Mouse (Mus musculus) heart, adult 2 months (tissue): ENCODE measurements around the gene Ankrd33b. TPM values are rescaled to one million over a fixed set of nuclear protein-coding genes. Genes with fewer than 3 reads are reported as not detected.

Experiments
- DNase-seq, 2 experiments: peaks; one replicate each; pipeline ENCODE4 v3.0.0; 2021
- H3K27ac ChIP-seq: fragments of 200-600 bp; 2 replicates; pipeline ENCODE4 v1.8.1; 2022
- H3K27me3 ChIP-seq: fragments of 200-500 bp; 2 replicates; pipeline ENCODE4 v1.6.1; 2012; ENCODE audit warnings: mild to moderate bottlenecking, low read length, inconsistent platforms, mixed read lengths; ENCODE audit not compliant: control insufficient read depth, insufficient read depth
- H3K36me3 ChIP-seq: fragments of 200-500 bp; 2 replicates; pipeline ENCODE4 v1.6.1; 2012; ENCODE audit warnings: low read length, inconsistent platforms; ENCODE audit not compliant: control insufficient read depth, insufficient read depth
- H3K4me1 ChIP-seq: fragments of 200-500 bp; 2 replicates; pipeline ENCODE4 v1.6.1; 2011; ENCODE audit warnings: low read length; ENCODE audit not compliant: control insufficient read depth, insufficient read depth
- H3K4me3 ChIP-seq: fragments of 200-600 bp; 2 replicates; pipeline ENCODE4 v1.8.1; 2022
- H3K79me2 ChIP-seq: fragments of 200-500 bp; replicated peaks from 2 replicates; pipeline ENCODE4 v1.6.1; 2012; ENCODE audit warnings: mild to moderate bottlenecking, inconsistent platforms, low read length, moderate library complexity, mixed read lengths; ENCODE audit not compliant: control insufficient read depth, insufficient read depth
- H3K9ac ChIP-seq: fragments of 200-500 bp; 2 replicates; pipeline ENCODE4 v1.6.1; 2012; ENCODE audit warnings: low read depth, mild to moderate bottlenecking, control low read depth, inconsistent platforms, low read length, mixed read lengths
- CTCF ChIP-seq: fragments of 200-600 bp; IDR thresholded peaks from 2 replicates; pipeline ENCODE4 v1.8.1; 2022; ENCODE audit warnings: antibody characterized with exemption, mild to moderate bottlenecking, moderate library complexity
- EP300 ChIP-seq: fragments of 200-500 bp; IDR thresholded peaks from 2 replicates; pipeline ENCODE4 v1.6.1; 2011; ENCODE audit warnings: low read depth, low read length, control low read depth; ENCODE audit not compliant: insufficient read depth
- POLR2A ChIP-seq: fragments of 200-500 bp; IDR thresholded peaks from 2 replicates; pipeline ENCODE4 v1.6.1; 2011; ENCODE audit warnings: mild to moderate bottlenecking, low read depth, low read length, control low read depth; ENCODE audit not compliant: insufficient read depth
- WGBS: fragments of 180-500 bp; shearing (Covaris S2); methylation state at CpG from one replicate; pipeline ENCODE4 v1.1.7; 2018; 5-methylcytosine and 5-hydroxymethylcytosine counted together
- intact Hi-C: fragments of 180-260 bp; cut with DNase I; formaldehyde crosslinking; loops from one replicate; pipeline ENCODE4 v1.15.1; 2025
- long read RNA-seq: library from polyadenylated mRNA; stranded (forward); transcript quantifications from one replicate; pipeline ENCODE4 v2.0.0, GENCODE M21; 2021
- polyA plus RNA-seq: library from polyadenylated mRNA; depleted of rRNA; stranded (reverse); fragments of >200 nt; gene quantifications from 2 replicates; pipeline ENCODE4 v1.2.3, GENCODE M21; 2012; rRNA removed
- total RNA-seq, 2 experiments: library from RNA; stranded (reverse); gene quantifications; 2 replicates each; pipeline ENCODE4 v1.2.3; 2021

Gene Ankrd33b
- total RNA-seq = 10 to 100 TPM; 28.6 to 32.8 TPM
- polyA plus RNA-seq = 7.8 and 16.5 TPM in 2 replicates
- long read RNA-seq, full-length matches to known transcripts = 7 of 13 reads
- long read RNA-seq, partial matches to known transcripts = 2 of 13 reads
- long read RNA-seq, other reads (novel, unspliced or antisense) = 4 of 13 reads

DNA sequence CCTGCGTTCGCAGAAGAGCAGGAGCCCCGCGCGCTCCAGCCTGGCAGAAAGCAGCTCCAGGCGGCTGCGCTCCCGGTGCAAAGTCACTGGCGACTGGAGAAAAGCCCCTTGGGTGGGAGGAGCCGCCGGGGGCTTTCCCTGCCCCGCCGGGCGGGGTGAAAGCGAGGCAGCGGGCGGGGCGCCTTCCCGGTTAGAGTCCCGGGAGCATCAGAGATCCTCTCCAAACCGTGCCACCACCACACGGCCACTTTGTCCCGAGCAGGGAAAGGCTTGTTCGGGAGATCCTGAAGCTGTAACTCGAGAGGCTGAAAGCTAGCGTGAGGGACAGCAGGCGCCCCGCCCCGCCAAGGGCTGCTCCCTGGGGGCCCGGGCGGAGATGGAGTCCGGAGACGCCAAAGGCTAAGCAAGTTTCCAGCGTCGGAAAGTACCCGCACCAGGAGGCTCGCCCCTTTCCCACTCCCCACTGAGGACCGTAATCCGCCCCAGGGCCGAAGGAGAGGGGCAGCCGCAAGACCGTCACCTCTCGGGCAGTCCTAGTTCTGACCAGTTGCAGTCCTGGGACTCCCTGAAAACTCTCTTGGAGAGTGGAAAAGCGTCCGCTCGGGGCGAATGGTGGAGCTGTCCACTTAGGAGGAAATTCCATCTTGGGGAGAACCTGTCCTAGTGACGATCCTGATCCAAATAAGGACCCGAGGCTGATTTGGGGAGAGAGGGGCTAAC is at the start of gene Ankrd33b:
TSS of gene Ankrd33b (minus strand) at position 246 of the 720 bp plus-strand sequence.
- intact Hi-C loops = loop anchor here (2.0 kb wide), 4 partner anchors 17 to 53 kb away; no protein-coding TSS in a partner anchor
- DNase-seq = peak; percentile 87 to 88
- 1% methylated on average over 48 of the region's 49 CpGs for WGBS

GRCm38 (mm10) chr15:31415181-31415580 is 47.7 kb upstream of the Ankrd33b start:
- Histone ChIP-seq H3K27ac (no peak overlapping the region; the same call in 1 of the 2 replicates), H3K4me3 (no peak overlapping the region), H3K9ac (no peak overlapping the region), H3K27me3 (no peaks in the 10 kb centered on the region), H3K36me3 (no peaks in the 10 kb centered on the region), H3K4me1 (peaks cover 6% of the 10 kb centered on the region), H3K79me2 (no peaks in the 10 kb centered on the region)
- WGBS = 24% methylated on average over 4 of the region's 4 CpGs
- intact Hi-C loops = no loop called here
- DNase-seq = no peak
- no peak for TF ChIP-seq CTCF
- no peak for TF ChIP-seq POLR2A
- no peak for TF ChIP-seq EP300

More for the DNA sequence above, at the start of gene Ankrd33b:
- H3K36me3 ChIP-seq = no peaks in the 10 kb centered on the region
- peak within 1 kb of the TSS; percentile 82 for H3K27ac ChIP-seq
- no peaks in the 10 kb centered on the region for H3K27me3 ChIP-seq
- H3K79me2 ChIP-seq = peaks cover 2% of the 10 kb centered on the region; the same call in 1 of the 2 replicates
- H3K9ac ChIP-seq = peak within 1 kb of the TSS; percentile 96
- TF ChIP-seq EP300 (0 out of 2 replicates have a peak, but pooled peaks have one; percentile 21), POLR2A (0 out of 2 replicates have a peak, but pooled peaks have one; percentile 52), CTCF (no peak)
- peaks cover 5% of the 10 kb centered on the region for H3K4me1 ChIP-seq
- H3K4me3 ChIP-seq = peak within 1 kb of the TSS; percentile 78

DNA sequence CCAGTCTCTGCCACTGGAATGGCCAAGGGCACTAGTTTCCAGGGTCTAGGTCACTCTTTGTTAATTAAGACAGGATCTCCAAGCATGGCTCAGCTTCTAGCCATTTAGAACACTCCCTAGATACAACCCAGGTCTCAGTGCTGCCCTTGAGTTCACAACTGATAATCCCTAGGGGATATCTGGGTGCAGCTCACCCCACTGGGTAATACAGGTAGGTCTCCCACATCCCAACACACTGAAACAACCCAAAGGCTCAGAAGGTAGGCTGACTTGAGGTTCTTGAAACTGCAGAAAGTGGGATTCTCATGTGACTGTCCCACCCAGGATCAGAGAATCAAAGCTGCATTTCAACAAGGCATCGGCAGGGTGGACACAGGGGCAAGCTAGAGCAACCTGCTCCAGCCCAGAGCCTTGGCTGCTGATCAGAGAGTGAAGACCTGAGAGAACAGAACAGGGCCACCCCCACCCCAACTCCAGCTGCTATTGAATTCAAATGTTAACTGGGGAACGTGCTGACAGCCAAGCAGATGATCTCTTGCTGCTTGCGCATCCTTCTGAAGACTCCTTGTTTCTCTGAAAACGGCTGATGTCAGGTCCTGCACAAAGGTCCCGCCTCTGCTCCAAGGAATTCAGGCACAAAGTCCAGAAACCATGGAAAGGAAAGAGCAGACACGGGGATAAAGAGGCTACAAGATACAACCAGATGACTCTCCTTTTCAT is 46.8 kb upstream of the Ankrd33b start:
- 68% methylated on average over 6 of the region's 6 CpGs for WGBS
- H3K4me1 ChIP-seq = peaks cover 6% of the 10 kb centered on the region
- no peaks in the 10 kb centered on the region for H3K27me3 ChIP-seq
- no peak overlapping the region for H3K4me3 ChIP-seq
- peak overlapping the region; percentile 23 for H3K27ac ChIP-seq
- TF ChIP-seq POLR2A (no peak), CTCF (no peak), EP300 (no peak)
- intact Hi-C loops = no loop called here
- H3K9ac ChIP-seq = no peak overlapping the region
- no peaks in the 10 kb centered on the region for H3K36me3 ChIP-seq
- DNase-seq = no peak
- H3K79me2 ChIP-seq = no peaks in the 10 kb centered on the region

DNA sequence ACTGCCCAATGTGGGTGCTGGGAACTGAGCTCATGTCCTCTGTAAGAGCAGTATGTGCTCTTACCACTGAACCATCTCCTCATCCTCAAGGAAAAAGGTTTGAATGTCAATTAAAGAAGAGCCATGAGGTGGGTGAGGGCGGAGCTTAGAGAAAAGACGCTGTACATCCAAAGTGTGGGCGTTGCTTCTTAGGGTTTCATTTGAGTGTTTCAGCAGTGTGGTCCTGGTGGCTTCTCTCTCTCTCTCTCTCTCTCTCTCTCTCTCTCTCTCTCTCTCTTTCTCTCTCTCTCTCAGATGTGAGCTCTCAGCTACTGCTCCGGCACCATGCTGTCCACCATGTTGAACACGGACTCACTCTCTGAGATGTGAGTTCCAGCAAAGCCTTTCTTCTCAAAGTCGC is 46.1 kb upstream of the Ankrd33b start:
- H3K79me2 ChIP-seq = no peaks in the 10 kb centered on the region
- H3K36me3 ChIP-seq = no peaks in the 10 kb centered on the region
- H3K4me1 ChIP-seq = peaks cover 6% of the 10 kb centered on the region
- H3K27me3 ChIP-seq = no peaks in the 10 kb centered on the region
- peak overlapping the region; percentile 42 for H3K27ac ChIP-seq
- DNase-seq = no peak
- WGBS = 94% methylated on average over 6 of the region's 6 CpGs
- intact Hi-C loops = loop anchor here (2.0 kb wide), 1 partner anchor 69 kb away; no protein-coding TSS in a partner anchor
- H3K9ac ChIP-seq = no peak overlapping the region
- TF ChIP-seq POLR2A (no peak), CTCF (no peak), EP300 (no peak)
- no peak overlapping the region for H3K4me3 ChIP-seq

DNA sequence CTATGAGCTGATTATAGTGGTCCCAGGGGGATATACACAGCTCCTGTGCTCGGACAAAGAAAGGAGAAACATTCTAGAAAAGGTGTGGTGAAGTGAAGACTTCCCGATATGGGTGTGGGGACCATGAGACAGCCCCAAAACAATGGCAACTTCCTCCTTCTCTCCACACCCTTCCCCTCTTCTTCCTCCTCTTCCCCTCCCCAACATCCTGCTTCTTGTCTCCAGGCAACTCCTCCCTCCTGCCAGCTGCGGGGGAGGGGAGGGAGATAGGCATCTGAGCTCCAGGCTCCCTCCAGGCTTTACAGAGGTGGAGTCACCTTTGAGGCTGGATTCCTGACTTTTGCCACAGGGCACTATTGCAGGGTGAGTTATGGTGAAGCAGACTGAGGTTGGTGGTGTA is 45.4 kb upstream of the Ankrd33b start:
- H3K27ac ChIP-seq = peak overlapping the region; percentile 54
- no peaks in the 10 kb centered on the region for H3K36me3 ChIP-seq
- TF ChIP-seq CTCF (no peak), EP300 (peak; percentile 72; the same call in 1 of the 2 replicates)
- no peaks in the 10 kb centered on the region for H3K79me2 ChIP-seq
- no peak overlapping the region for H3K9ac ChIP-seq
- H3K27me3 ChIP-seq = no peaks in the 10 kb centered on the region
- H3K4me1 ChIP-seq = peaks cover 4% of the 10 kb centered on the region
- H3K4me3 ChIP-seq = no peak overlapping the region
- peak; percentile 57 to 63 for DNase-seq
- WGBS = 15% methylated on average over 3 of the region's 3 CpGs
- intact Hi-C loops = loop anchor here (2.0 kb wide), 1 partner anchor 68 kb away; no protein-coding TSS in a partner anchor

DNA sequence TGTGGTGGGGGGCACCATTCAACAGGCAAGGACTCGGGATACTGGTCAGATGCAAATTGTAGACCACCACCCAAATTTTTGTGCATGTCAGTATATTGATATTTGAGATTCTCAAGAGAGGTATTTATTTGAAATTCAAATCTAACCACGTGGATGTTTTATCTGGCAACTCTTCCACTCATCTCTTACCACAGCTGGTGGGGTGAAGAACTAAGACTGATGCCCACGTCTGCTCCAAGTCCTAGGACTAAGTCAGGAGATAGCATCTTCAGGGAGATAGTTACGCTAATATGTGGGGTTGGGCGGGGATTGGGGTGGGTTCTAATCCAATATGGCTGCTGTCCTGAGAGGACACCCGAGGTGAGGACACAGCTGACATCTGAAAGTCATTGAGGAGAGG is 44.9 kb upstream of the Ankrd33b start:
- no peak for DNase-seq
- Histone ChIP-seq H3K4me3 (no peak overlapping the region), H3K27ac (peak overlapping the region; percentile 54), H3K36me3 (no peaks in the 10 kb centered on the region), H3K27me3 (no peaks in the 10 kb centered on the region), H3K9ac (no peak overlapping the region), H3K4me1 (peaks cover 4% of the 10 kb centered on the region), H3K79me2 (no peaks in the 10 kb centered on the region)
- intact Hi-C loops = loop anchor here (2.0 kb wide), 1 partner anchor 68 kb away; no protein-coding TSS in a partner anchor
- no peak for TF ChIP-seq CTCF
- no peak for TF ChIP-seq EP300
- no peak for TF ChIP-seq POLR2A
- 82% methylated on average over 6 of the region's 6 CpGs for WGBS
